Mouse (Mus musculus) small intestine, adult 2 months (tissue): ENCODE results near the gene Casp7.

Experiments used
- CTCF ChIP-seq: fragments of 200-500 bp; IDR thresholded peaks from 2 replicates; pipeline ENCODE4 v1.5.1; 2012; ENCODE audit warnings: low read depth, mild to moderate bottlenecking, control low read depth, inconsistent platforms, low read length, moderate library complexity, mixed read lengths; ENCODE audit not compliant: insufficient replicate concordance, insufficient read length; ENCODE audit errors: extremely low read depth
- POLR2A ChIP-seq: fragments of 200-500 bp; IDR thresholded peaks from 2 replicates; pipeline ENCODE4 v1.6.1; 2012; ENCODE audit warnings: low read depth, mild to moderate bottlenecking, control low read depth, inconsistent platforms, low read length, moderate library complexity

DNA sequence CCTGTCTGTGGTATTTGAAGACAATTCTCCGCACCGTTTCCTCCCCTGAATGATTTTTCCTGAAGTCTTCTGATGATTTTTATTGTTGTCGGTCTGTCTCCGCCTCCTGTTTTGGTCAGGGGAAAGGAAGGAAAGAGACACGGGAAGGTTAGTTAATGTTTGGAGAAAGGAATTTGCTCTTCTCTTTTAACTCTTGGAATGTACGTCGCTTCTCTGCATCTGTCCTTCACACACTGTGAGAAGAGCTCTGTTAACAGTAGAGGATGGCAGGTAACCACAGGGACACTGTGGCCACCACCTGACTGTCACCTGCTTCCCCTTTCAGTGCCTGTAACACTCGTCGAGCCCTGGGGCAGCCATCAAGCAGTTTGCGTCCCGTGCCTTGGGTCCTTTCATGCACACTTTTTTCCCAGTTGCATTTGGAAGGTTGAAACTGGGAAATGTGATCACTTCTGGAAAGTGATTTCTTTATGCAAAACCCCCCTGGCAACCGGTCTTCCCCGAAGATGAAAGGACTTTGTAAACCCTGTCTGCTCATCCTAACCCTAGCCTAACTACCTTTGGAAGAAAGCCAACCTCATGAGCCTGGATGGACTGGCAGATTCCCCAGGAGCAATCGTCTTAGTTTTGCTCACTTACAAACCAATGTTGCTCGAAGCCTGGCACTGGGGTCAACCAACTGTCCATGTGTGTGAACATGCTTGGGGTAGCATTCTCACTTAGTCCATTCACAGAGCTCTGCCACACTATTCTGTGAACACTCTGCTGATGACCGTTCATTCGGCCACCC, 27.9 kb downstream of the Casp7 start:
- TF ChIP-seq POLR2A (no peak), CTCF (no peak)
